Mouse (Mus musculus) c-Kit-positive CD71-positive TER-119-positive erythroid progenitor cells, embryonic 14.5 days (primary cell): Measurements from ENCODE around the gene Bnip3.

ENCODE experiments used
- DNase-seq: peaks from one replicate; pipeline ENCODE4 v3.0.0-alpha.2; 2013; ENCODE audit warnings: low spot score

Bnip3 gene

GRCm38 (mm10) chr7:138843421-138843820, 65.9 kb downstream of the Bnip3 start:
- no peak for DNase-seq

- no peak for DNase-seq
Observed at GRCm38 (mm10) chr7:138841436-138842151, 67.7 kb downstream of the Bnip3 start.
